Mouse (Mus musculus): ENCODE data around the gene P4ha3. TPM values are rescaled to one million over a fixed set of nuclear protein-coding genes. Genes with fewer than 3 reads are reported as not detected.

Gene P4ha3
- not detected for polyA plus RNA-seq (2014; fragmentation: Illumina TruSeq; extraction: RNeasy Lipid Tissue Mini Kit (QIAGEN cat#74804); ENCODE audit: low read depth, low replicate concordance)

DNA sequence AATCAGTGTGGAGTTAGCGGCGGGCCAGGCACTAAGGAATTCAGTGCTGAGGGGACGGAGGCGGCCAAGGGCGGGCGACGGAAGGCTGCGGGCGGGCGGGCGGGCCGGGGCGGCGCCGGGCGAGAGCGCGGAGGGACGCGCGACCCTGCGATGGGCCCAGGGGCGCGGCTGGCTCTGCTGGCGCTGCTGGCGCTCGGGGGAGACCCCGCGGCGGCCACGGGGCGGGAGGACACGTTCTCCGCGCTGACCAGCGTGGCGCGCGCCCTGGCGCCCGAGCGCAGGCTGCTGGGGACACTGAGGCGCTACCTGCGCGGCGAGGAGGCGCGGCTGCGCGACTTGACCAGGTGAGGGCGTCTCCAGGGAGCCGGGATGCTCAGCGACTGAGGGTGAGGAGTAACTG is at the start of gene P4ha3:
P4ha3 (plus strand) TSS at position 138 of the 400 bp plus-strand sequence.

Other genes starting within 250 kb of the P4ha3 start
- 9.8 TPM for gene Pold3, start 164.0 kb upstream of the P4ha3 start, polyA plus RNA-seq (2014; fragmentation: Illumina TruSeq; extraction: RNeasy Lipid Tissue Mini Kit (QIAGEN cat#74804); ENCODE audit: low read depth, low replicate concordance)
- gene Lipt2, start 126.2 kb upstream of the P4ha3 start, polyA plus RNA-seq (2014; fragmentation: Illumina TruSeq; extraction: RNeasy Lipid Tissue Mini Kit (QIAGEN cat#74804); ENCODE audit: low read depth, low replicate concordance) = 5.6 TPM
- not detected for gene Kcne3, start 109.0 kb upstream of the P4ha3 start, polyA plus RNA-seq (2014; fragmentation: Illumina TruSeq; extraction: RNeasy Lipid Tissue Mini Kit (QIAGEN cat#74804); ENCODE audit: low read depth, low replicate concordance)
- gene Pgm2l1, start 58.1 kb upstream of the P4ha3 start, polyA plus RNA-seq (2014; fragmentation: Illumina TruSeq; extraction: RNeasy Lipid Tissue Mini Kit (QIAGEN cat#74804); ENCODE audit: low read depth, low replicate concordance) = 3.1 TPM
- 9.2 TPM for gene C2cd3, start 86.7 kb downstream of the P4ha3 start, polyA plus RNA-seq (2014; fragmentation: Illumina TruSeq; extraction: RNeasy Lipid Tissue Mini Kit (QIAGEN cat#74804); ENCODE audit: low read depth, low replicate concordance)
- gene Ppme1, start 86.8 kb downstream of the P4ha3 start, polyA plus RNA-seq (2014; fragmentation: Illumina TruSeq; extraction: RNeasy Lipid Tissue Mini Kit (QIAGEN cat#74804); ENCODE audit: low read depth, low replicate concordance) = 37.3 TPM
- gene Ucp3, start 187.5 kb downstream of the P4ha3 start, polyA plus RNA-seq (2014; fragmentation: Illumina TruSeq; extraction: RNeasy Lipid Tissue Mini Kit (QIAGEN cat#74804); ENCODE audit: low read depth, low replicate concordance) = 42.2 TPM
- gene Ucp2, start 207.8 kb downstream of the P4ha3 start, polyA plus RNA-seq (2014; fragmentation: Illumina TruSeq; extraction: RNeasy Lipid Tissue Mini Kit (QIAGEN cat#74804); ENCODE audit: low read depth, low replicate concordance) = 129 TPM
- not detected for gene Dnajb13, start 229.4 kb downstream of the P4ha3 start, polyA plus RNA-seq (2014; fragmentation: Illumina TruSeq; extraction: RNeasy Lipid Tissue Mini Kit (QIAGEN cat#74804); ENCODE audit: low read depth, low replicate concordance)